Mouse (Mus musculus) ES-Bruce4 (cell line): ENCODE measurements at regions not wholly inside any gene's neighbourhood (a gene's known extent, or its start where the extent isn't known, plus 50 kb on each side); places are given as distances from the start of the nearest gene placed in this dataset.

Source experiments
- H3K27ac ChIP-seq: 2 replicates; pipeline ENCODE4 v1.5.1; 2012; ENCODE audit warnings: low read length, inconsistent platforms; ENCODE audit not compliant: insufficient read depth
- H3K27me3 ChIP-seq: 2 replicates; pipeline ENCODE4 v1.6.1; 2012; ENCODE audit warnings: mild to moderate bottlenecking, low read length, inconsistent platforms; ENCODE audit not compliant: control insufficient read depth, poor library complexity, insufficient read depth, severe bottlenecking
- H3K36me3 ChIP-seq: 2 replicates; pipeline ENCODE4 v1.6.1; 2012; ENCODE audit warnings: inconsistent platforms, mild to moderate bottlenecking, low read length, moderate library complexity; ENCODE audit not compliant: control insufficient read depth, poor library complexity, insufficient read depth, severe bottlenecking
- H3K4me1 ChIP-seq: one replicate; pipeline ENCODE4 v1.8.1; 2011; ENCODE audit warnings: low read length; ENCODE audit not compliant: control insufficient read depth, insufficient read depth
- H3K4me3 ChIP-seq: 2 replicates; pipeline ENCODE4 v1.5.1; 2011; ENCODE audit warnings: low read depth, mild to moderate bottlenecking, low read length
- H3K9ac ChIP-seq: 2 replicates; pipeline ENCODE4 v1.6.1; 2012; ENCODE audit warnings: low read depth, mild to moderate bottlenecking, inconsistent platforms; ENCODE audit not compliant: poor library complexity, severe bottlenecking
- H3K9me3 ChIP-seq: replicated peaks from 2 replicates; pipeline ENCODE4 v1.6.1; 2012; ENCODE audit warnings: mild to moderate bottlenecking, low read length, inconsistent platforms; ENCODE audit not compliant: control insufficient read depth, poor library complexity, insufficient read depth, severe bottlenecking
- CTCF ChIP-seq: IDR thresholded peaks from one replicate; pipeline ENCODE4 v1.8.1; 2011; ENCODE audit warnings: low read depth, low read length
- EP300 ChIP-seq: IDR thresholded peaks from 2 replicates; pipeline ENCODE4 v1.6.1; 2011; ENCODE audit warnings: low read depth, low read length; ENCODE audit not compliant: insufficient read depth
- POLR2A ChIP-seq: IDR thresholded peaks from one replicate; pipeline ENCODE4 v1.8.1; 2011; ENCODE audit warnings: low read length; ENCODE audit not compliant: insufficient read depth

- H3K4me3 ChIP-seq = no peak overlapping the region
- H3K27ac ChIP-seq = no peak overlapping the region
- no peaks in the 10 kb centered on the region; the same call in 1 of the 2 replicates for H3K27me3 ChIP-seq
- peaks cover 3% of the 10 kb centered on the region; the same call in 1 of the 2 replicates for H3K9me3 ChIP-seq
- no peak overlapping the region for H3K9ac ChIP-seq
- H3K4me1 ChIP-seq = no peaks in the 10 kb centered on the region
- no peaks in the 10 kb centered on the region for H3K36me3 ChIP-seq
- no peak for TF ChIP-seq EP300
- TF ChIP-seq POLR2A = no peak
- no peak for TF ChIP-seq CTCF
Measured at GRCm38 (mm10) chr8:44799513-44799912, 135.7 kb upstream of the Fat1 start.

- no peak overlapping the region for H3K4me3 ChIP-seq
- peaks cover 3% of the 10 kb centered on the region; the same call in 1 of the 2 replicates for H3K9me3 ChIP-seq
- TF ChIP-seq POLR2A (no peak), EP300 (no peak), CTCF (no peak)
- H3K9ac ChIP-seq = no peak overlapping the region
- H3K27ac ChIP-seq = no peak overlapping the region
- H3K36me3 ChIP-seq = no peaks in the 10 kb centered on the region
- no peaks in the 10 kb centered on the region; the same call in 1 of the 2 replicates for H3K27me3 ChIP-seq
- no peaks in the 10 kb centered on the region for H3K4me1 ChIP-seq
Measured at GRCm38 (mm10) chr8:44800827-44801273, 134.4 kb upstream of the Fat1 start.

GRCm38 (mm10) chr8:44801604-44802206, 133.5 kb upstream of the Fat1 start:
- Histone ChIP-seq H3K9me3 (peaks cover 3% of the 10 kb centered on the region; the same call in 1 of the 2 replicates), H3K27ac (no peak overlapping the region), H3K4me1 (no peaks in the 10 kb centered on the region), H3K36me3 (no peaks in the 10 kb centered on the region), H3K27me3 (no peaks in the 10 kb centered on the region), H3K4me3 (no peak overlapping the region), H3K9ac (no peak overlapping the region)
- TF ChIP-seq POLR2A = no peak
- no peak for TF ChIP-seq CTCF
- no peak for TF ChIP-seq EP300

- H3K27me3 ChIP-seq = no peaks in the 10 kb centered on the region
- H3K36me3 ChIP-seq = no peaks in the 10 kb centered on the region
Measured at GRCm38 (mm10) chr8:44802331-44802730, 132.9 kb upstream of the Fat1 start.

GRCm38 (mm10) chr8:44804414-44805178, 130.7 kb upstream of the Fat1 start:
- no peak overlapping the region for H3K4me3 ChIP-seq
- H3K36me3 ChIP-seq = no peaks in the 10 kb centered on the region
- peaks cover 3% of the 10 kb centered on the region; the same call in 1 of the 2 replicates for H3K9me3 ChIP-seq
- TF ChIP-seq POLR2A = no peak
- TF ChIP-seq CTCF = no peak
- 0 out of 2 replicates have a peak, but pooled peaks have one; percentile 52 for TF ChIP-seq EP300
- no peaks in the 10 kb centered on the region for H3K27me3 ChIP-seq
- no peaks in the 10 kb centered on the region for H3K4me1 ChIP-seq
- no peak overlapping the region for H3K27ac ChIP-seq
- H3K9ac ChIP-seq = no peak overlapping the region

More at GRCm38 (mm10) chr8:44802331-44802730, 132.9 kb upstream of the Fat1 start:
- Histone ChIP-seq H3K27ac (no peak overlapping the region), H3K9ac (no peak overlapping the region), H3K9me3 (peaks cover 3% of the 10 kb centered on the region; the same call in 1 of the 2 replicates), H3K4me3 (no peak overlapping the region), H3K4me1 (no peaks in the 10 kb centered on the region)
- TF ChIP-seq EP300 = no peak
- TF ChIP-seq POLR2A = no peak
- no peak for TF ChIP-seq CTCF

GRCm38 (mm10) chr8:44805179-44805815, 129.9 kb upstream of the Fat1 start:
- H3K9ac ChIP-seq = no peak overlapping the region
- H3K4me3 ChIP-seq = no peak overlapping the region
- no peaks in the 10 kb centered on the region for H3K36me3 ChIP-seq
- TF ChIP-seq EP300 = no peak
- no peak for TF ChIP-seq POLR2A
- TF ChIP-seq CTCF = no peak
- peaks cover 3% of the 10 kb centered on the region; the same call in 1 of the 2 replicates for H3K9me3 ChIP-seq
- no peaks in the 10 kb centered on the region for H3K4me1 ChIP-seq
- no peak overlapping the region for H3K27ac ChIP-seq
- H3K27me3 ChIP-seq = no peaks in the 10 kb centered on the region
